Mouse (Mus musculus) stomach, postnatal 0 days (tissue): ENCODE measurements around the gene Nktr.

Source experiments
- CTCF ChIP-seq: IDR thresholded peaks from 2 replicates; pipeline ENCODE4 v1.5.1; 2016; ENCODE audit warnings: antibody characterized with exemption, low read depth, mild to moderate bottlenecking, moderate library complexity
- EP300 ChIP-seq: optimal IDR thresholded peaks from 2 replicates; pipeline ENCODE3; 2016; ENCODE audit warnings: antibody characterized with exemption

DNA sequence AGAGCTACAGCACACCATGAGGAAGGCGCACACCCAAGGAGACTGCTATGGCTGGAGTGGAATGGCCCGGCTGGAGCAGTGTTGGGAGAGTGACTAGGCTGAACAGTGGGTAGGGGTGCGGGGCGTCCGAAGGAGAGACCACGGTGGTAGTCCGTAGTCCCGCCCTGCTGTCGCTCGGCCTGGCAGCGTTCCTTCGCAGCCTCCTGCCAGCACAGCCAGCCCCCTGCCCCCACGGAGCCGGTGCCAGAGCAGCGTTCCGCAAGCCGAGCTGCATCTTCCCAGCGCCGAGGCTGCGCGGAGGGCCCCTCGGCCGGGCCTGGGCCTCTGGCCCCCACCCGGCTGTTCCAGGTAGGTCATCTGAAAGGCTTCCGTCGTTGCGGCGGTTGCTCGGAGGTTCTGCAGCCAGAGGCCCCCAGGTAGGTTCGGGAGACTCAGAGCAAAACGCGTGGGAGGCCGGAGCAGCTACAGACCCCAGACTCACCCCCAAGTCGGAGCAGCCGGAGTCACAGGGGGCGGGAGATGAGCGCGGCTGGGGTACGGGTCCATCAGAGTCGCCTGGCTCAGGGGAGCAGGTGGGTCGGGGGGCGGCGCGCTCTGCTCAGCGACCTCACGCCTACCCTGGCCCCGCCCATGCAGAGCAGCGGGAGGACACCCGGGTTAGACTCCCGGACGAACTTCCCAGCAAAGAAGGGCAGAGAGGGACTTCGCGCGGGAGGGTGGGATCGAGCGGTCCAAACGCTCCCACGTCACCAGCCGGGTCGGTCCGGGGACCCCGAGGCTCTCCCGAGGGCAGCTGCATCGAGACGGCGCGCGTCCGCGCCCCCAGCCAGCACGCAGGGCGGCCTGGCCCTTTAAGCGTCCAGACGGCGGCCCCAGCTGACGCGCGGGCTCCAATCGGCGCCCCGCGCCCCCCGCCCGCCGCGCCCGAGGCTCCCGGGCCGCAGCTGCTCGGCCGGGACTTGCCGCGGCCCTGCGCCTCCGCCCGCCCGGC lies 40.4 kb downstream of the Nktr start, which contains the start of gene Zfp651:
- TF ChIP-seq CTCF, result no peak
- no peak for TF ChIP-seq EP300
